Mouse (Mus musculus): ENCODE measurements around the gene Pate2.

- TF ChIP-seq GATA1 (IDR thresholded peaks at IDR 0.05; ENCODE audit: low read length) (no peak), TAL1 (IDR thresholded peaks at IDR 0.05; ENCODE audit: low read length) (no peak)
These were observed 4.3 kb downstream of the Pate2 start for GRCm38 (mm10) chr9:35574416-35574815.
